Mouse (Mus musculus): ENCODE measurements around the gene Olfr169.
"Not testable (repeated sequence)": the region's sequence is repeated elsewhere in the genome, so short reads cannot be mapped to it uniquely, and the experiment has no call there.

DNA sequence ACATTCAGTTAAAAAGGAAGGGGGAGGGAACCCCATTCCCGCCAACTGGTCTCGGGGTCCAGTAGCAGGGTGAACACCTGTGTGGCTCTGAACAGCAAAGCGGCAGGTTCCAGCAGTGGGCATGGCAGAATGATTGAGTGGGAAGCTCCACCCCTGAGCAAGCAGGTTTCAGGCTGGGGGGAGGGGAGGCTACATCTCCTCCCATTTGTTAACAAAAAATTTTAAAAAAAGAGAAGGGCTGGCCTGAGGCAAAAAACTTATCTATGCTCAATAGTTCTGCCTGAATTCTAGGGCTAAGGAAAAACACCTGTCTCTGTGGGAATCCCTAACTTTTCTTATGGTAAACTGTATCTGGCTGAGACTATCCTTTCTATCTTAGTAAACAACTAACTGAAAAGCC is 19.4 kb downstream of the Olfr169 start:
- TF ChIP-seq CTCF (IDR thresholded peaks at IDR 0.05; ENCODE audit: borderline replicate concordance, insufficient read depth, low read length); POLR2A (IDR thresholded peaks at IDR 0.05; ENCODE audit: low read depth, low read length): not testable (repeated sequence)

All from embryonic fibroblast, embryonic 13.5 days (primary cell).